Mouse (Mus musculus) heart, embryonic 15.5 days (tissue): ENCODE results near the gene Nsmce4a. TPM values are rescaled to one million over a fixed set of nuclear protein-coding genes. Genes with fewer than 3 reads are reported as not detected.

Source experiments
- ATAC-seq: fragments of 200-750 bp; cut with Nextera tagmentation; replicated peaks from 2 replicates; pipeline ENCODE4 v1.8.0; 2017; ENCODE audit warnings: low read depth, moderate TSS enrichment; ENCODE audit not compliant: insufficient number of reproducible peaks, insufficient read depth, low FRiP score
- H3K27ac ChIP-seq: fragments of 300-500 bp; sonication (generic); 2 replicates; pipeline ENCODE4 v1.5.1; 2015; ENCODE audit warnings: mild to moderate bottlenecking, inconsistent platforms
- H3K27me3 ChIP-seq: fragments of 300-500 bp; sonication (generic); 2 replicates; pipeline ENCODE4 v1.6.1; 2015; ENCODE audit warnings: inconsistent platforms
- H3K36me3 ChIP-seq: fragments of 300-500 bp; sonication (generic); 2 replicates; pipeline ENCODE4 v1.6.1; 2015; ENCODE audit warnings: mild to moderate bottlenecking, inconsistent platforms
- H3K4me1 ChIP-seq: fragments of 300-500 bp; sonication (generic); replicated peaks from 2 replicates; pipeline ENCODE4 v1.6.1; 2015; ENCODE audit warnings: inconsistent platforms
- H3K4me2 ChIP-seq: fragments of 300-500 bp; sonication (generic); 2 replicates; pipeline ENCODE4 v1.6.1; 2015; ENCODE audit warnings: inconsistent platforms, mild to moderate bottlenecking, moderate library complexity
- H3K4me3 ChIP-seq: fragments of 300-500 bp; sonication (generic); 2 replicates; pipeline ENCODE4 v1.5.1; 2015; ENCODE audit warnings: mild to moderate bottlenecking, inconsistent platforms
- H3K9ac ChIP-seq: fragments of 300-500 bp; sonication (generic); 2 replicates; pipeline ENCODE4 v1.6.1; 2015; ENCODE audit warnings: mild to moderate bottlenecking, inconsistent platforms
- H3K9me3 ChIP-seq: fragments of 300-500 bp; sonication (generic); replicated peaks from 2 replicates; pipeline ENCODE4 v1.6.1; 2016; ENCODE audit warnings: inconsistent platforms
- WGBS: fragments of 180-500 bp; shearing (Covaris S2); methylation state at CpG from one replicate; pipeline ENCODE4 v1.1.7; 2015; ENCODE audit warnings: mixed read lengths; 5-methylcytosine and 5-hydroxymethylcytosine counted together
- polyA plus RNA-seq: library from polyadenylated mRNA; unstranded; fragments of >200 nt; fragmentation: Nextera tagmentation; extraction: Ambion mirVana; gene quantifications from 2 replicates; pipeline ENCODE4 v1.2.1, GENCODE M21; 2015

Gene Nsmce4a
- polyA plus RNA-seq = 115 and 118 TPM in 2 replicates

DNA sequence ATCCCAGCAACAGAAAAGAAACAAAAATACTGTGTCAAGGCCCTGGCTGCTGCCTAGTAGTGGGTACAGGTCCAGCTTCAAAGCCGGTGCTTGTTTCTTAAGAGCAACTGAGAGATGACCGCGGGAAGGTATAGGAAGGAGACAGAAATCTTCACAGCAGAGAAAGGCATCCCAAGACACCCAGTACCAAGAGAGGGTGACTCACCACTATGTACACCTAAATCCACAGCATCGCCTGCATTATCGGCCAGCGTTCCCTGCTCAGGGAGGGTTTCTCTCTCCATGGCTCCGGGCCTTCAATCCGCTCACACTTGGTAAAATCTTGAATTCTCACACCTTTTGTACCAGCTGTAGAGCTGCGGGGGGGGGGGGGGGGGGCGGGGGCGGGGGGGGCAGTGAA is at the start of gene Nsmce4a:
Nsmce4a (minus strand) TSS at position 298 of the 400 bp plus-strand sequence.
- H3K27ac ChIP-seq = peak within 1 kb of the TSS; percentile 61
- no peaks in the 10 kb centered on the region for H3K36me3 ChIP-seq
- H3K27me3 ChIP-seq = no peaks in the 10 kb centered on the region
- H3K4me2 ChIP-seq = no peak within 1 kb of the TSS
- WGBS = 82% methylated on average over 8 of the region's 11 CpGs
- H3K4me3 ChIP-seq = no peak within 1 kb of the TSS
- H3K9me3 ChIP-seq = no peaks in the 10 kb centered on the region
- no peak within 1 kb of the TSS for H3K9ac ChIP-seq
- H3K4me1 ChIP-seq = peaks cover 23% of the 10 kb centered on the region
- no peak for ATAC-seq

DNA sequence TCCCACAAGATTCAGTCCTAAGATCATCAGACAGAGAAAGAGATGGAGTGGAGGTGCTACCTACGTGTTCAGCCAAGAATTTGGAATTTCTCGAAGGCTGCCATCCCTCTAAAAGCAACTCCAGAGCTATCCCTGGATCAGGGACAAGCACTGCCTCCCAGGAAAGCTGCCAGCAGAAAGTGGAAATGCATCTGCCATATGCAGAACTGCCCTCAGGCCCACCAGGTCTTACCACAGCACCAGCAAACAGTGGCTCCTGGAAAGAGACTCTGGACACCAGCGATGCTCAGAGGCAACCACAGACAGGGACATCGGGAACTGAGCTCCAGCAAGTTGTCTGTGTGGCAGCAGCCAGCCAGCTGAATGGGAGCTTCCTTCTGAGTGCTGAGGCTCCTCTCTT is 49.4 kb upstream of the Nsmce4a start:
- 68% methylated on average over 4 of the region's 4 CpGs for WGBS
- no peak overlapping the region for H3K9ac ChIP-seq
- H3K36me3 ChIP-seq = no peaks in the 10 kb centered on the region
- no peak for ATAC-seq
- no peaks in the 10 kb centered on the region for H3K9me3 ChIP-seq
- peaks cover 23% of the 10 kb centered on the region for H3K4me1 ChIP-seq
- H3K4me3 ChIP-seq = no peak overlapping the region
- no peak overlapping the region for H3K27ac ChIP-seq
- H3K27me3 ChIP-seq = peaks cover 5% of the 10 kb centered on the region; the same call in 1 of the 2 replicates
- H3K4me2 ChIP-seq = no peak overlapping the region

DNA sequence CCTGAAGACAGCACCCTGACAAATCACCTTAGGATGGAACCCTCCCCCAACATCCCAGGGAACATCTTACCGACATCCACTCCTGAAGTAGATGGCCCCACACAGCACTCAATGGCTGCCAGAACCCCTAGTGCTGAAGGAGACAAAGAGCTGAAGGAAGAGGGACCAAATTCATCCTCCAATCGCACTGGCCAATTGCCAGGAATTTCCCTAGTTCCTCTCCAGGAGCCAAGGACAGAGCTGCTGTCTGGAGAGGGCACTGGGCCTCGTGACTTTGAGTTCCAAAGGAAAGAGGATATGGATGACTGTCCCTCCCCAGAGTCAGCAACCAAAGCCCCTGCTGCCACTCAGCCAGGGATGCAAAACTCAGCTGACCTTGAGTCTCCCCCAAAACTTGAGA is 49.0 kb upstream of the Nsmce4a start:
- Histone ChIP-seq H3K27me3 (peaks cover 5% of the 10 kb centered on the region; the same call in 1 of the 2 replicates), H3K9ac (no peak overlapping the region), H3K4me1 (peaks cover 23% of the 10 kb centered on the region), H3K4me3 (no peak overlapping the region), H3K4me2 (no peak overlapping the region), H3K9me3 (no peaks in the 10 kb centered on the region), H3K36me3 (no peaks in the 10 kb centered on the region), H3K27ac (no peak overlapping the region)
- WGBS = 39% methylated on average over 3 of the region's 3 CpGs
- no peak for ATAC-seq

DNA sequence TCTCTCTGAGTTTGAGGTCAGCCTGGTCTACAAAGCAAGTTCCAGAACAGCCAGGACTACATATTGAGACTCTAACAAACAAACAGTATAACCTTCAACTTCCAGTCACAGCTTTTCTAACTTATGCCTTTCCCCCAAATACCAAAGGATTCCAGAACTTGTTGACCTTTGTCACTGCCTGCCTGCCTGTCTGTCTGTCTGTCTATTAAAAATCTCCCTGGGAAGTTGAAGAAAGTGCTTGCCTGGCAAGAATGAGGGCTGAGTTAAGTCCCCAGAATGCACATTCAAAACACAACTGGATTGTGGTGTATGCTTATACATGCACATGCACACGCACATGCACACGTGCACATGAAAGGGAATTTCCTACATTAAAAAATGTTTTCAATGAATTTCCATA is 48.1 kb upstream of the Nsmce4a start:
- peaks cover 17% of the 10 kb centered on the region for H3K4me1 ChIP-seq
- 91% methylated on average over 2 of the region's 2 CpGs for WGBS
- no peak overlapping the region for H3K27ac ChIP-seq
- H3K27me3 ChIP-seq = peaks cover 5% of the 10 kb centered on the region; the same call in 1 of the 2 replicates
- H3K4me3 ChIP-seq = no peak overlapping the region
- H3K9me3 ChIP-seq = no peaks in the 10 kb centered on the region
- H3K36me3 ChIP-seq = no peaks in the 10 kb centered on the region
- ATAC-seq = no peak
- no peak overlapping the region for H3K9ac ChIP-seq
- no peak overlapping the region for H3K4me2 ChIP-seq

DNA sequence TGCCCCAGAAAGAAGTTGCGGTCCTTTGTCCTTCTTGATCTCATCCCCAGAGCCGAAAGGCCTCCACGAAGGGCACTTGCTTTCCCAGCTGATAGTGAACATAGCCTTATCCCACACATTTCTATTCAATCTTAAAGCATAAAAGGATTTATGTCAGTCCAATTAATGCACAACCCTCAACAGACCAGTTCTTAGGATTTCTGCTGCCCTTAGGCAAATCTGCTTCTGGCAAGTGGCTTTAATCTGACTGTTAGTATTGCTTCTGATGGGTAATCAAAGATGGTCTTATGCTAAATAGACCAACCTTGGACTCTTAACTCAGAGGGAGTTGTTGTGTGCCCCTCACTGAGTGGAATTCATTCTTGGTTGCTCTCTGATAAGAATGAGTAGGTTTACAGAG is 44.7 kb upstream of the Nsmce4a start:
- 91% methylated on average over 3 of the region's 3 CpGs for WGBS

DNA sequence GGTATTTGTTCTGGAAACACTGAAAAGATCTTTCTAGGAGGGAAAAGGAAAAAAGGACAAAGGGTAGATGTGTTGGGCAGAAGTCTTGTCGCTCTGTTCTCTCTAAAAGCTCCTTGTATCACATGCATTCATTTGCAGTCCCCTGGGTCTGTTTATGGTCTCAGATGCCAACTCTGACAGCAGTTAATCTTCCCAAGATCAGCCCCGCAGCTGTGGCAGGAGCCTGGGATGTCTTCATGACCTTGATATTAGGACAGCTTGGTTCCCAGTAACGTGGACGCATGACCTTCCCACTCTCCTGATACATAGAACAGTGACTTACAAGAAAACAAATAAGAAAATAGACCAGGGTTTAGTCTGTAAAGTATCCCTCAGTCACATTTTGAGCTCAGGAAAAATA is 41.1 kb upstream of the Nsmce4a start:
- no peaks in the 10 kb centered on the region for H3K4me1 ChIP-seq
- 39% methylated on average over 4 of the region's 4 CpGs for WGBS
- no peaks in the 10 kb centered on the region for H3K9me3 ChIP-seq
- H3K4me3 ChIP-seq = no peak overlapping the region
- no peak for ATAC-seq
- no peaks in the 10 kb centered on the region for H3K27me3 ChIP-seq
- no peak overlapping the region for H3K4me2 ChIP-seq
- no peaks in the 10 kb centered on the region for H3K36me3 ChIP-seq
- H3K9ac ChIP-seq = no peak overlapping the region
- no peak overlapping the region for H3K27ac ChIP-seq

More for the DNA sequence above, 44.7 kb upstream of the Nsmce4a start:
- Histone ChIP-seq H3K36me3 (no peaks in the 10 kb centered on the region), H3K27me3 (no peaks in the 10 kb centered on the region), H3K27ac (no peak overlapping the region), H3K9ac (no peak overlapping the region), H3K9me3 (no peaks in the 10 kb centered on the region), H3K4me2 (no peak overlapping the region), H3K4me1 (peaks cover 12% of the 10 kb centered on the region), H3K4me3 (no peak overlapping the region)
- no peak for ATAC-seq

DNA sequence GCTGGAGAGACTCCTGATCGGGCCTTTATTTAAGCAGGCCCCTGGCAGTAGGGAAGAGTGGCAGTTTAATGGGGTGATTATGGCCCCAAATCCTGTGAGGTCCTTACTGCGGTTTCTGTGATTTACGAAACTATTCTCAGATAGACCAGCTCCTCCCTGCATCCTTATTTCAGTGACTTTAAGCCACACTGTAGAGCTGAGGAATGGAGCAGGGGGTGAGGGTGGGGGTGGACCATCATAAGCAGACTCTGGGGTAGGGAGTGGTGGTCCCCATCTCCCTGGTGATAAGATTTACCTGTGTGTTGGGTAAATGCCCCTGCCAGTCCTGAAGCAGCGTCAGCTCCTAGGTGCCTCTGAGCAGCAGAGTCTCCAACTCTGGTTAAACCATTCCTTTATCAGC is 34.0 kb upstream of the Nsmce4a start:
- 81% methylated on average over 4 of the region's 4 CpGs for whole genome bisulfite sequencing

DNA sequence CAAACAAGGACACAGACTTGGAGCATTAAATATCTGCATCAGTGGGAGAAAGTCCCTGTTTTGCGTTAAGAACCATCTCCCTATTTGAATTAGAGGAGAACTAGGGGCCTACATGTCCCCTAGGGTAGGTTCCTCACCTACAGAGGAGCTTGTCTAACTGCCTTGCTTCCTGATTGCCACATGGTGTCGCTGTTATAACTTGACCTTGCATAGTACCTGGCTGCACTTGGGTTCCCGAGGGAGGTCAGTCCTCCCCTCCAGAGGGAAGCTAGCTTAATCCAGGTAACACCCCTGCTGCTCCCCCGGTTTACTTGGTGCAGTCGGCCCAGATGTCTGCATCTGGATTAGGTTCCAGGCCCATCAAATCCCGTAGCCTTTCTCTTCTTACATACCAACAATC is 32.2 kb upstream of the Nsmce4a start:
- no peaks in the 10 kb centered on the region for H3K9me3 ChIP-seq
- no peaks in the 10 kb centered on the region for H3K27me3 ChIP-seq
- no peak overlapping the region for H3K27ac ChIP-seq
- no peaks in the 10 kb centered on the region for H3K4me1 ChIP-seq
- H3K36me3 ChIP-seq = no peaks in the 10 kb centered on the region
- no peak overlapping the region for H3K4me2 ChIP-seq
- no peak overlapping the region for H3K4me3 ChIP-seq
- WGBS = 16% methylated on average over 6 of the region's 6 CpGs
- H3K9ac ChIP-seq = no peak overlapping the region
- no peak for ATAC-seq

More for the DNA sequence above, 34.0 kb upstream of the Nsmce4a start:
- no peaks in the 10 kb centered on the region for H3K36me3 ChIP-seq
- H3K4me1 ChIP-seq = no peaks in the 10 kb centered on the region
- no peak for ATAC-seq
- no peak overlapping the region for H3K4me2 ChIP-seq
- no peak overlapping the region for H3K4me3 ChIP-seq
- no peak overlapping the region for H3K27ac ChIP-seq
- no peak overlapping the region for H3K9ac ChIP-seq
- no peaks in the 10 kb centered on the region for H3K27me3 ChIP-seq
- H3K9me3 ChIP-seq = no peaks in the 10 kb centered on the region

DNA sequence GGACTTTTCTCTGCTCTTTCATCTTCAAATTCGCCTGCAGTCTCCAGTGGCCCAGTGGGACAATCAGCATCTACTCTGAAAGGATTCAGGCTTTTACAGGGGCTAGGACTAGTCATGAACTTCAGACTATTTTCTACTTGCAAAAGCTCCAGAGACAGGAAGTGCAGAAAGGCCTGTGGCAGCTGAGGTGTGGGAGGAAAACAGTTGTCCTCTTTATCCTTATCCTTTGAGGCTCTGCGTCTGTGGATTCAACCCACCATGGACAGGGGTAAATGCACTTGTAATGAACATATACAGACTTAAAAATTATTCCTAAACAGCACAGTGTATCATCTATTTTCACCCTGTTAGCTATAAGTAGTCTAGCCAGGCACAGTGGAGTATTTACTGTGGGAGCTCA is 31.5 kb upstream of the Nsmce4a start:
- Histone ChIP-seq H3K27ac (no peak overlapping the region), H3K4me3 (no peak overlapping the region), H3K9ac (no peak overlapping the region), H3K4me2 (no peak overlapping the region), H3K4me1 (no peaks in the 10 kb centered on the region), H3K27me3 (no peaks in the 10 kb centered on the region), H3K36me3 (no peaks in the 10 kb centered on the region), H3K9me3 (no peaks in the 10 kb centered on the region)
- ATAC-seq = no peak
- WGBS = 58% methylated on average over 2 of the region's 2 CpGs

DNA sequence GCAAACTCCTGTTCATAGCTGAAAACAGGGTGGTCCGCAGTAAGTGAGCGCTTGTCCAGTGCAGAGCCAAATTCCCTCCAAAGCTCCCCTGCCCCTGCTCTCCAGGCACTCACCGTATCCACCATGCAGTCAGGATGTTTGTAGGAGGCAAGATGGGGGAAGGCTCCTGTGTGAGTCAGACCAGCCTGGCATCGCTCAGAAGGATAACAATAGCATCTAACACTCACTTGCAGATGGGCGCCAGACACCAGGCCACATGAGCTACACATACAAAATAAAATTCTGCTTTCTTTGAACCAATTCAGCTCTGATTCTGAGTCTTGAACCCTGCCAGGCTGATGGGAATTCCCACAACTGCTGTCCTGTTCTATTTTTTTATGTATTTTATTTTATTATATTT is 30.6 kb upstream of the Nsmce4a start:
- H3K36me3 ChIP-seq = no peaks in the 10 kb centered on the region
- H3K4me3 ChIP-seq = no peak overlapping the region
- H3K27ac ChIP-seq = no peak overlapping the region
- ATAC-seq = no peak
- WGBS = 68% methylated on average over 5 of the region's 5 CpGs
- H3K4me2 ChIP-seq = no peak overlapping the region
- no peaks in the 10 kb centered on the region for H3K27me3 ChIP-seq
- H3K4me1 ChIP-seq = no peaks in the 10 kb centered on the region
- H3K9me3 ChIP-seq = no peaks in the 10 kb centered on the region
- H3K9ac ChIP-seq = no peak overlapping the region

DNA sequence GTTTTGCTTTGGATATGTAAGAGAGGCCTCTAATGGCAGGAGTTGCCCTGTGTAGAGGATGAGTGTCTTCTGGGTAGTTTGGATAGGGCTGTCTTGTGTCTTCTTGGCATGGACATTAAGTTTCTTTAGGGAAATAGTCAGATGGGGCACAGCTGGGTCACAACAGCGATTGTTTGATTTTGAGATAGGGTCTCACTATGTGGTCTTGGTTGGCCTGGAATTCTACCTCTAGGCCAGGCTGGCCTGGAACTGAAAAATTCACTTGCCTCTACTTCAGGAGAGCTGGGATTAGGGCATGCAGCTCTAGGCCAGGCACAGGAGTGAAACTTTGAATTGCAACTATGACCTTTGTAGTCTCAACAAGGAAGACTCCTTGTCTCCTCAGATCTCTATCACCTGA is 29.9 kb upstream of the Nsmce4a start:
- no peak overlapping the region for H3K4me2 ChIP-seq
- H3K36me3 ChIP-seq = no peaks in the 10 kb centered on the region
- 66% methylated on average over 1 of the region's 1 CpGs for WGBS
- no peaks in the 10 kb centered on the region for H3K9me3 ChIP-seq
- no peak overlapping the region for H3K4me3 ChIP-seq
- no peak overlapping the region for H3K9ac ChIP-seq
- H3K4me1 ChIP-seq = no peaks in the 10 kb centered on the region
- no peak overlapping the region for H3K27ac ChIP-seq
- no peak for ATAC-seq
- no peaks in the 10 kb centered on the region for H3K27me3 ChIP-seq

DNA sequence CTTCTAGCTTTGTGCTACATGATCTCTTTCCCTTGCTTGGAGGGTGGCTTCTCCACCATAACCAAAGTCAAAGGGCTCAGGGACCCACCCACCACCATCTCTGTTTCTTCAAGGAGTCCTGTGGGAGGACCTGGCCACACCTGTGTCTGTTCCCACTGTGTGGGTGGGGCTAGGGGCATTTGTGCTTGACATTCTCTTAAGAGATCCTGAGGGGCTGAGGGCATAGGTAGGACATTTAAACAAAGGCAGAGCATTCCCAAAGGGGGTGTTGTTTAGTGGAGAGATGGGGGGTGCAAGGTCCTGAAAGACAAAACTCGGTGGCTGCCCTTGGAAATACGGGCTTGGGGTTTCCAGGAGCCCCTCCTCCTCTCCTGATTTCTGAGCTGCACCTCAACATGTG is 27.6 kb upstream of the Nsmce4a start:
- Histone ChIP-seq H3K27me3 (no peaks in the 10 kb centered on the region), H3K4me1 (no peaks in the 10 kb centered on the region; the same call in 1 of the 2 replicates), H3K4me2 (no peak overlapping the region), H3K9me3 (no peaks in the 10 kb centered on the region), H3K9ac (no peak overlapping the region), H3K36me3 (no peaks in the 10 kb centered on the region), H3K27ac (no peak overlapping the region), H3K4me3 (no peak overlapping the region)
- WGBS = 79% methylated on average over 2 of the region's 2 CpGs
- no peak for ATAC-seq
